Mouse (Mus musculus): Measurements from ENCODE around the gene Pi16.

GRCm38 (mm10) chr17:29356882-29357281 lies 39.4 kb downstream of the Pi16 start:
- TF ChIP-seq CTCF (IDR thresholded peaks at IDR 0.05; ENCODE audit: insufficient read depth, low read depth, low read length) (no peak), POLR2A (IDR thresholded peaks at IDR 0.05; ENCODE audit: insufficient read depth, low read depth, low read length) (no peak)
